Mouse (Mus musculus) heart, adult 8-10 months (tissue): ENCODE data around the gene D630045J12Rik. TPM values are rescaled to one million over a fixed set of nuclear protein-coding genes. Genes with fewer than 3 reads are reported as not detected.

Experiments
- DNase-seq: peaks from one replicate; pipeline ENCODE4 v3.0.0; 2022; ENCODE audit warnings: low spot score
- total RNA-seq, 4 experiments: library from RNA; stranded (reverse); gene quantifications; 2 replicates each; pipeline ENCODE4 v1.2.4; 2022

Gene D630045J12Rik
- total RNA-seq, 4 experiments from 2014 or later: 1.7 to 2.1 (median 1.9) TPM

DNA sequence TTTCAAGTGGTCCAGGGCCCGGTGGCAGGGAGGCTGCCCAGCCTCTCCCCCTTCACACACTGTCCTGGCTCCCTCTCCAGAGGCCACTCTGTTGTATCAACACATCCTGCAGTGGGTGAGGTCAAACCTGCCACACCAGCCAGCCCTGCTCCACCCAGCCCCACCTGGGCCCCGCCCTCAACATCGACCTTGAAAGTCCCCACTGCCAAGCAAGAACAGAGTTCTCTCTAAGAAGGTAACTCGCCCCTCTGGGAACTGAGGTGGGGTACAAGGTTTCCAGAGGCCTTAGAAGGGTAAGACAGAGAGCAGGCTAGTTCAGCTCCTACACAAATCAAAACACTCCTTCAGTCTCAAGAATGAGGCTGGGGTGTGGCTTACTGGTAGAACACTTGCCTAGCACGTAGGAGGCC is 156.8 kb downstream of the D630045J12Rik start:
- no peak for DNase-seq

DNA sequence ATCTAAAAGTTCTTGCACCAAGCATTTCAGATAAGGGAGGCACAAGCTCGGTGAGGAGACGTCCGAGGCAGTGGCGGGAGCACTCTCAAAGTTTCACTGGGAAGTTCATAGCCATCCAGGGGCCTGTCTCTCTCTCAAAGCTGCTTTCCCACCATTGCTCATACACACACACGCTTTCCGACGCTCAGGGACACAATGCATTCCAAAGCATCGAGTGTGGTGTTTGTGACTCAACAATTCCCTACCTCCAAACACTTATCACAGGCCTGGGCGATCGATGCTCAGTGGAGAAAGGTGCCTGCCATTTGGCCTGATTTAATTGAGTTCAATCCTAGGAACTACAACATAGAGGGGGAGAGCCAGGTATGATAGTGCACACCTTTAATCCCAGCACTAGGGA is 159.1 kb downstream of the D630045J12Rik start:
- no peak for DNase-seq

DNA sequence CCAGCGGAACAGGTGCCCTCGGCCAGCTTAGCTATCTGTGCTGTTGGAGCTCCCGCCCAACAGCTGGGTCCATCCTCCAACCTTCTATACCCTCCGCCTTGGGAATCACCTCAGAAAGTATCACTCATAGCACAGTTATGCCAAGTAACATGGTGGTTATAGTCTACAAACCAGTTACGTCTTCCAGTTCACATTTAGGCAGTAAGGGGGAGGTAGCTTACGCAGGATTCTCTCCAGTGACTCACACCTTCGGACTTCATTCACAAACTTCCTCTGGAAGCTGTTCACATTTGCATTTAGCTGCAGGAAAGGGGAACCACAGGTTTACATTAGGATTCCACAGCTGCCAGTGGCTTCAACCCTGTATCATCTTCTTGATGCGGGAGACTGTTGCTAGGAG is 161.3 kb downstream of the D630045J12Rik start:
- no peak for DNase-seq

DNA sequence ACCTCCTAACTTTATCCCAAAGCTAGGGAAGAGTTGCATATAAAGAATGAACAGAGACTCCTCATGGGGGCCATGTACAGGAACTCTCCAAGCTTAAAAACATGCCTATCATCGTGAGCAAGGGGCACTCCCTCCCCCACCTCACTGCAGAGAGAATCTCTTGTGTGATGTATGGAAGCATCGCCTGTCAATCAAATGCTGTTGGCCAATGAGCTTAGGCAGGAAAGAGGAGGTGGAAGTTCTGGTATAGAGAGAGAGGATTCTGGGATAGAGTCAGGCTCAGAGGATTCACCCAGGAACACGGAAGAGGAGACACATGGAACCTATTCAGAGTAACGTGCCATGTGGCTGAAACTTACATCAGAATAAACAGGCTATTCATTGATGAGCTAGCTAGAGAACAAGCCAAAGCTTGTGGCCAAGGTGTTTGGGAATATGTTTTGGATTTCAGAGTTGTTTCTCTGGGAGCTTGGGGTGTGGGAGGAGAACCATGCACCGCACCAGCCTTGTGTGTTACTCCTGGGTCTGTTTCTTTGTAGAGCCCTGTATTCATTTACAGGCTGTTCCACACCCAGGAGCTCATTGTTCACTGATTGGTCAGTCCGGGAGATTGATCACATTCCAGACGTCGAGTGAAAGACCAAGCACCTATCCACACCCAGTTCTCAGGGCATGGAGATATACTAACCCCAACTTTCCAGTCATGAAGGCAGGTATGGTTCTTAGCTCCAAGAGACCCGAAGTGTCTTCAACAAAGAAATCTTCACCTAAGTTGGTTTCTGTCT is 166.4 kb downstream of the D630045J12Rik start:
- DNase-seq: no peak

DNA sequence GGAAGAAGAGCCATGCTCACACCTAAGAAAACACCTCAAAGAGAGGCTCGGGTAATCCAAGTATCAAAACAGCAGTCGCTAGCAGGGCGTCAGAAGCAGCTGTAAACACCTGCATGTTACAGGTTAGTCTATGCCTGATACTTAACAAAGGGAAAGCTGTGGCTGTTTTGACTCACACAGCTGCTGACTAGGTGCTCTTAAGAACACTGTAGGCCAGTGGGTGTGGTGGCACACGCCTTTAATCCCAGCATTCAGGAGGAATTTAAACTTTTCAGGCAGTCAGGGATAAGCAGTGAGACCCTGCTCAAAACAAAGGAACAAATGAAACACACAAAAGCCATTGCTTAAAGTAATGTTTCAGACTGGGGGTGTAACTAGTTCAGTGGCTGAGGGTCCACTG is 170.6 kb downstream of the D630045J12Rik start:
- DNase-seq: no peak

DNA sequence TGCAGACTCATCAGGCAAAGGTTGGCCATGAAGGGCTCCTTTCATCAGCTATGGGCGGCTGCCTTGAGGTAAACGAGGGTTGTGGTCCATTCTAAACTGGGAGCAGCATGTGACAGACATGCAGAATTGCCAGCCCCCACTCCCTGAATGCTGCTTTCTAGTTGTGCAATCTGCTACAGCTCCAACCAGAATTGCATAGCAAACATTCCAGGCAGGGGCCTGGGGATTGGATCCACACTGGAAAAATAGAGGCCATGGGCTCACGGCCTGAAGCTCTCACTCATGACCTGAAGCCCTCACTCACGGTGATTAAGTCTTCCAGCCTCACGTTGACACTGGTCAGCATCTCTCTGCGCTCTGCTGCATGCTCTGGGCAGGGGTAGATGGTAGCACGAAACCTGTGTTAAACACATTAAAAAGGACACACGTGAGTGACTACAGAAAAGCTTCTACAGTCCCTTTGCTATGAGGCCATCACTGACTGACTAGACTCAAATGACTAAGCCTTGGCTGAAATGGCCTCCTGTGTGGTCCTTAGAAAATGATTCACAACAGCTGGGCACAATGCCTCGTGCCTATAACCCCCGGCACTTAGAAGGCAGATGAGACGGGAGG is 172.0 kb downstream of the D630045J12Rik start:
- DNase-seq: no peak

DNA sequence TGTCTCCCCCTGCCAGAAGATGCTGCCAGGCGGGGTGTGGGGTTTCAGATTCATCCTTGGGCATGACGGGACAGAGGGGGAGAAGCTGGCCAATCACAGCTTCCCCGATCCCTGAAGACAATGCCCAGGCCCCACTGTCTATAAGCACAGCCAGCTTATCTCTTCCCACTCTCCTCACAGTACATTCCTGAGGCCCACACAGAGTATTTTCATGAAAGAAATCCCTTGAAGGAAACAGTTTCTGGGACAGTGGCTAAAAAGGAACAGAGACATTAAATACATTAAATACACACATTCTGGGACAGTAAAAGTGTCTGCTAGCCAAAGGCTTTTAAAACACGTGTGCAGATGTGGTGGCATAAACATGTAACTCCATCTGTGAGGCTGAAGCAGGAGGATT is 173.4 kb downstream of the D630045J12Rik start:
- DNase-seq: no peak

DNA sequence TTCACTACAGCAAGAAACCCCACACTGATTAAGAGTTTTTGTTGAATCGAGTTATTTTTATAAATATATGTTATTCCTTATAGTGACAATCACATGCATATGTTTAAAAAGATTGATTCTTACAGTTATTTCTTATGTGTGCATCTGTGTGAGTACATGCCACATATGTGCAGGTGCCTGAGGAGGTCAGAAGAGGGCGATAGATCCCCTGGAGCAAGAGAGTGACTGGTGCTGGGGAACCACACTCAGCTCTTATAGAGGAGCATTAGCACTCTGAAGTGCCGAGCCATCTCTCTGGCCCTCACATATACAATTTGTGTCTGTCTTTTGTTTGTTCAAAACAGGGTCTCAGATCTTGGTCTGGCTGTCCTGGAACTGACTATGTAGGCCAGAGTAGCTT is 180.2 kb downstream of the D630045J12Rik start:
- no peak for DNase-seq

Other genes starting within 250 kb of the D630045J12Rik start
- gene Svopl, start 207.0 kb downstream of the D630045J12Rik start, total RNA-seq: 1 to 10 TPM in 1 of 4 experiments, under 1 TPM in 3; 0.13 to 1.0 (median 0.62) TPM
- not detected for gene Tmem213, start 144.8 kb downstream of the D630045J12Rik start, total RNA-seq
- 1 to 10 TPM; 2.0 to 3.9 (median 2.2) TPM for gene Atp6v0a4, start 129.4 kb downstream of the D630045J12Rik start, total RNA-seq
- 1 to 10 TPM; 1.0 to 1.6 (median 1.3) TPM for gene Zc3hav1l, start 45.2 kb upstream of the D630045J12Rik start, total RNA-seq
- 10 to 100 TPM; 13.8 to 15.5 (median 14.6) TPM for gene Zc3hav1, start 100.6 kb upstream of the D630045J12Rik start, total RNA-seq
- gene Ttc26, start 127.5 kb upstream of the D630045J12Rik start, total RNA-seq: 1 to 10 TPM; 1.3 to 2.1 (median 1.8) TPM
- 10 to 100 TPM; 18.4 to 25.2 (median 21.4) TPM for gene Ubn2, start 179.9 kb upstream of the D630045J12Rik start, total RNA-seq